Mouse (Mus musculus): ENCODE measurements at regions not wholly inside any gene's neighbourhood (a gene's known extent, or its start where the extent isn't known, plus 50 kb on each side); places are given as distances from the start of the nearest gene placed in this dataset.
"Not testable (repeated sequence)": the region's sequence is repeated elsewhere in the genome, so short reads cannot be mapped to it uniquely, and the experiment has no call there.

- peak; percentile 78 for DNase-seq (ENCODE audit: low read depth)
Observed at GRCm38 (mm10) chr17:29430401-29430800, 60.2 kb upstream of the Pim1 start.

- peak; percentile 55 for DNase-seq (ENCODE audit: low read depth)
Observed at GRCm38 (mm10) chr17:29430806-29431205, 59.7 kb upstream of the Pim1 start.

GRCm38 (mm10) chr17:29431553-29432297 lies 58.8 kb upstream of the Pim1 start:
- DNase-seq (ENCODE audit: low read depth) = peak; percentile 84

- DNase-seq (ENCODE audit: low read depth) = no peak
Observed at GRCm38 (mm10) chr17:29432666-29433065, 57.9 kb upstream of the Pim1 start.

- DNase-seq (ENCODE audit: low read depth) = no peak
Observed at GRCm38 (mm10) chr17:29433370-29433769, 57.2 kb upstream of the Pim1 start.

GRCm38 (mm10) chr17:29434074-29434944 lies 56.2 kb upstream of the Pim1 start:
- no peak for DNase-seq (ENCODE audit: low read depth)

GRCm38 (mm10) chr17:29435345-29436006 lies 55.1 kb upstream of the Pim1 start:
- peak; percentile 70 for DNase-seq (ENCODE audit: low read depth)

- not testable (repeated sequence) for DNase-seq (ENCODE audit: low read depth)
Observed at GRCm38 (mm10) chr17:29436484-29436870, 54.1 kb upstream of the Pim1 start.

- peak; percentile 89 for DNase-seq (ENCODE audit: low read depth)
Observed at GRCm38 (mm10) chr17:29436871-29437534, 53.5 kb upstream of the Pim1 start.

GRCm38 (mm10) chr17:29437535-29438324 lies 52.8 kb upstream of the Pim1 start:
- no peak for DNase-seq (ENCODE audit: low read depth)

GRCm38 (mm10) chr17:29438347-29439235 lies 52.0 kb upstream of the Pim1 start:
- DNase-seq (ENCODE audit: low read depth) = peak; percentile 75

GRCm38 (mm10) chr17:29439992-29440391 lies 50.6 kb upstream of the Pim1 start:
- DNase-seq (ENCODE audit: low read depth) = no peak

- no peak for DNase-seq (ENCODE audit: low read depth)
Observed at GRCm38 (mm10) chr17:29440490-29440889, 50.1 kb upstream of the Pim1 start.

Data from naive thymus-derived CD4-positive, alpha-beta T cell, adult 2 months (primary cell).